Mouse (Mus musculus): ENCODE measurements around the gene Ocel1.
"Not testable (repeated sequence)": the region's sequence is repeated elsewhere in the genome, so short reads cannot be mapped to it uniquely, and the experiment has no call there.

The Ocel1 gene

DNA sequence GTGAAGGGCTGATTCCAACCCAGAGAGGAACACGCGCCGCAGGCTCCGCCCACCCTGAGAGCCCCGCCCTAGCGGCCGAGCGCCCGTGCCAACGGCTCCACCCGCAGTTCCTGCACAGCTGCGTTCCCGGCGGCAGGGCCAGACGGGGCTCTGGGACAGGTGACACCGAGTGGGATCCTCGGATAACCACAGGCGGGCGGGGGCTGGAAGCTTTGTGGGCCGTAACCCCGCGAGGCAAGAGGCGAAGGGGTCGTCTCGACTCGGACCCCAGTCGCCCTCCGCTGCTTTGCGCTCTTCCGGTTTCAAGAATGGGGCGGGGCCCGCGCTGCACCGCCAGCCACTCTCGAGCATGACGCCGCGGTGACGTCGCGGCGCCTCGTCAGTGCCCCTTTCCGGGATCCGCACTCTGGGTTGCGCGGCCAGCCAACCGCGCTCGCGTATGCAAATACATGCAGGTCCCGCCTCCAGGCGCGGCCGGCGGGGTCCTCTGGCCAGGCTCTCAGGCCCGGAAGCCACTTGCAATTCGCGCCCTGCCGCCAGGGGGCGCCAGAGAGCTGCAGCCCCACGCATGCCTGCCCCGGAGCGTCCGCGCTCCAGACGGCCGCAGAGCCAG, at the start of gene Ocel1:
Gene Ocel1, plus strand, starts transcription at position 63 of the 613 bp plus-strand sequence.
- DNase-seq (ENCODE audit: low spot score in 2 of 2) = peak; percentile 96 to 98

GRCm38 (mm10) chr8:71322939-71323338, 48.2 kb upstream of the Ocel1 start:
- no peak for DNase-seq (ENCODE audit: low spot score in 2 of 2)

DNA sequence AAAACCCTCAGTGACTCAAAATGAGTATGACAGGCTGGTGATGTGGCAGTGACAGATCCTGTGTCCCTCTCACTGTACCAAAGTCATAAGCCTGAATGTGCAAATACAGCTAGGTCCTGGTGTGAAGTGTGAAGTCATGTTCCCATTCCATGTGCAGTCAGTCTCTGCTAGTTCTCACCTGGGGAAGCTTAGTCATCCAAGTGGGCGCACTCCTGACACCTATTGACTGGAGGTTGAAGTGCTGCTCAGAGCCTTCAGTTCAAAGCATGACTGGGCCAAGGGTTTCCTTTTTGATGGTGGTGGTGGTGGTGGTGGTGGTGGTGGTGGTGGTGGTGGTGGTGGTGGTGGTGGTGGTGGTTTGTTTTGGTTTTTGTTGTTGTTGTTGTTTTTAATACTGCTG, 46.2 kb upstream of the Ocel1 start:
- peak; percentile 25 to 27 for DNase-seq (ENCODE audit: low spot score in 2 of 2)

GRCm38 (mm10) chr8:71337834-71338233, 33.3 kb upstream of the Ocel1 start:
- not testable (repeated sequence) for DNase-seq (ENCODE audit: low spot score in 2 of 2)

DNA sequence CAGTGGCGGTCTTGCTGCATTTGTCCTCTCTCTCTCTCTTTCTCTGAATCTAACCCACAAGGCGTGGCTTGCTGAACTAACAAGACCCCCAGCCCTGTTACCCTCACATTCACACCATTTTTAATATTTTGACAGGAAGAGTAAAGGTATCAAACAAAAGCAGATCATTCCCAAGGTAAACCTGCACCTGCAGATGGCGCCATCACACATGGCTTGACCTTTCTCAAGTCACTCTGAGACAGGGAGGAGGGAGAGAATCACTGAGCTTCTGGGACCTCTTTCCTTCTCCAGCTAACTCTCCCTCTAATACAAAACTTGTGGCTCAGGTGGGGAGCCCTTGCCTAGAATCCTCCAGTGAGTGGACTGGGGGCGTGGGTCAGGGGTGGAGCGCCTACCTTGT, 30.5 kb upstream of the Ocel1 start:
- DNase-seq (ENCODE audit: low spot score in 2 of 2) = no peak

GRCm38 (mm10) chr8:71346581-71346980, 24.5 kb upstream of the Ocel1 start:
- no peak for DNase-seq (ENCODE audit: low spot score in 2 of 2)

DNA sequence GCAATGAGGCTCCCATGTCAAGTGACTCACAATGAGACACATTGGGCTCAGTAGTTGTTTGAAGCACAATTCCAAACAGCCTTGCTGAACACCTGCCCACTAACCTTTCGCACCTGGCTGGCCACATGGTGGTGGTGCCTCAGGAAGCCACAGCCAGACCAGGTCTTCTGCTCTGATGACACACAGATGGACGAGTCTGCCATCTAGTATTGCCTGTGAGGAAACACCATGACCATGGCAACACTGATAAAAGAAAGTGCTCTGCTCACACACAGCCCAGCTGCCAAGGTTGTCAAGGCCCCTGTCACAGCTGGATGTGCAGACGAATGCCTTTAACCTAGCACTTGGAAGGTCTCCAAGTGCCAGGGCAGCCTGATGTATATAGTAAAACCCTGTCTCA, 20.0 kb upstream of the Ocel1 start:
- no peak for DNase-seq (ENCODE audit: low spot score in 2 of 2)

DNA sequence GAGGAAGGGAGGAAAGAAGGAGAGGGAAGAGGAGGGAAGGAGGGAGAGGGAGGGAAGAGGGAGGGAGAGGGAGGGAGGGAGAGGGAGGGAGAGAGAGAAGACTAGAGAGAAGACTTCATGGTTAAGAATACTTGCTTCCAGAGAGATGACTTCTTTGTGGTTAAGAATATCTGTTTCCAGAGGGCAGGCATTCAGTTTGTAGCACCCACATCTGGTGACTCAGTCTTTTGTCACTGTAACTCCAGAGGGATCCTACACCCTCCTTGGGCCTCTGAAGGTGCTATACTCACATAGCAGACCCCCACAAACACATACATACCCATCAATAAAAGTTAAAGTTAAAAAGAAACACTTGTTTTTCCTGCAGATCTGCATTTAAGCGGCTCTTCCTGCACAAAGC, 19.6 kb upstream of the Ocel1 start:
- DNase-seq (ENCODE audit: low spot score in 2 of 2) = no peak

- DNase-seq (ENCODE audit: low spot score in 2 of 2) = no peak
Measured at GRCm38 (mm10) chr8:71358026-71358425, 13.1 kb upstream of the Ocel1 start.

DNA sequence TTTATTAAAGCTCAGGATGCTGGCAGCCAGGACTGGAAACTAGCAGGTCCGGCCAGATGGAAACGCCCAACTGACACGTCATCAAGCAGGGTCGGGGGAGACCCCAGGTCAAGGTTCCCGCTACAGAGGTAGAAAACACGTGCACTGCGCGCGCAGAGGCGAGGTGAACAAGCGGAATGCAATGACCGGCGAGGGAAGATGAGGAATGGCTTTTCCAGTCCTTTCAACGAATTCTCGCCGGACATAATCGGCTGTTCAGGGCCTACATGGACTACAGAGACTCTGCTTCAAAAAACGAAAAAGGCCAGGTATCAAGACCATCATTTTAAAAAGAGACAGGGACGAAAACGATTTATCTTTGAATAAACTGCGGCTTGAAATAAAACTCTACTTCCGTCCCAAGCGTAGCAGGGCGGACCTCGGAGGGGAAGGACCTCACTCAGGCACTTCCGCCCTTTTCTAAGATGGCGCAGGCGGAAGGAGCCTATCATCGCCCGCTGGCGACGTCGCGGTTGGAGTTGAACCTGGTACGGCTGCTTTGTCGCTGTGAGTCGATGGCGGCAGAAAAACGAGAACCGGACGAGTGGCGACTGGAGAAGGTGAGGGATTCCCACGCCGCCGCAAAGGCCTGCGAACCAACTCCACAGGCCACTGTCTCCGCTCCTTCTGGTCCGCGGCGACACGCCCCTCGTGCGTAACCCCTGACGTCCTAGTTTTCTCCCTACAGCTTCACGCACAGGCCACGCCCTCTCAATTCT, 4.1 kb upstream of the Ocel1 start, which contains the start of gene Use1:
Gene Use1, plus strand, starts transcription at position 78 of the 758 bp plus-strand sequence.
- peak; percentile 89 to 95 for DNase-seq (ENCODE audit: low spot score in 2 of 2)

DNA sequence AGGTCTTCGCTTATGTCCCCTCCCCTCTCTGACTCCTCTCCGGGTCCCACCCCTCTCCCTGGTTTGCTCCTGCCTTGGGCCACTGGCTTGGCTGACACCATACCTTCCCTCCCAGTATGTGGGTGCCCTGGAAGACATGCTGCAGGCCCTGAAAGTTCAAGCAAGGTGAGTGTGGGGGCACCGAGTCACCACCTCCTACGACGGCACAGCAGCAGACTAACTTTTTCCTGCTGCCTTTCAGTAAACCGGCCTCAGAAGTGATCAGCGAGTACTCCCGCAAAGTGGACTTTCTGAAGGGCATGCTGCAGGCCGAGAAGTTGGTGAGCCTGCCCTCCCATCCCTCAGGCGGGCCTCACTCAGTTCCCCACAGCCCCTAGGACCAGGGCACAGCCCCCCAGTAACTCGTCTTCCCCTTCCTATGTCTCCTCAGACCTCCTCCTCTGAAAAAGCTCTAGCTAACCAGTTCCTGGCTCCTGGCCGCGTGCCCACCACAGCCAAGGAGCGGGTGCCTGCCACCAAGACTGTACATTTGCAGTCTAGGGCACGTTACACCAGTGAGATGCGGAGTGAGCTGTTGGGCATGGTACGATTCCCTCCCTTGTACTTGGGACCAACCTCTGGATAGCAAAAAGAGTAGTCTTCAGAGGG, 3.4 kb upstream of the Ocel1 start:
- DNase-seq (ENCODE audit: low spot score in 2 of 2) = no peak

DNA sequence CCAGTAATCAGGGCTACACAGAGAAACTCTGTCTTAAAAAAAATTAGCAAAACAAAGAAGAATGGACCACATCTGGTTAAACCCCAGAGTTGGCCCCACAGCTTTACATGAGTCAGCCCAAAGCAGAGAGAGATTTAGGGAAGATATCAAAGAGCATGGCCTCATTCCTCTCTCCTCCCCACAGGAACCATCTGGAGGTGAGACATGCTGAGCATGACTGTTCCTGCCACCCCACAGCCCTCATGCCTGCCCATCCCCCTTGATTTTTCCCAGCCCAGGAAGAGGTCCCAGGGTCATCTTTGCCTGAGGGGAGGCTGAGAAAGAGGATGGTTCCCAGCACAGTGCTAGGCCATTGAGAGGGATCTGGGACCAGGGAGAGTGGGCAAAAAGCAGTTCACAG, 2.7 kb upstream of the Ocel1 start:
- DNase-seq (ENCODE audit: low spot score in 2 of 2) = no peak

- DNase-seq (ENCODE audit: low spot score in 2 of 2) = no peak
Measured at GRCm38 (mm10) chr8:71369040-71369718, 1.9 kb upstream of the Ocel1 start.

DNA sequence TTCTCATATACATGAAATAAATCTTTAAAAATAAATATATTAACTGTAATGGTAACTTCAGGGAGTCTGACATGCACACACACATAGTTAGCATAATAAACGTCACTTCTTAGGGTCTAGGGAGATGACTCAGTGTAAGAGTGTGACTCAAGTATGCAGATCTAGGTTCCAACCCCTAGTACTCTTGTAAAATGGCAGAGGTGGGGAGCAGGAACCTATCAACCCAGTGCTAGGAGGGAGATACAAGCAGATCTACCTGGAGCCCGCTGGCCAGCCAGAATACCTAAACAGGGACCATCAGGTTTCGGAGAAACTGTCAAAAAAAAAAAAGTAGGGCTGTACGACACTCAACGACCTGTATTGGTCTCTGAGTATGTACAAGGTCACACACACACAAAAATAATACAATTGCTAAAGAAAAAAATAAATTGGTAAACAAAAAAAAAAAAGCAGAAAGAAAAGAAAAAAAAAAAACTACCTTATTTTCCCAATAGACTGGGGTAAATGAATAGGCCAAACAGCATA, 325 bp upstream of the Ocel1 start:
- DNase-seq (ENCODE audit: low spot score in 2 of 2) = no peak

DNA sequence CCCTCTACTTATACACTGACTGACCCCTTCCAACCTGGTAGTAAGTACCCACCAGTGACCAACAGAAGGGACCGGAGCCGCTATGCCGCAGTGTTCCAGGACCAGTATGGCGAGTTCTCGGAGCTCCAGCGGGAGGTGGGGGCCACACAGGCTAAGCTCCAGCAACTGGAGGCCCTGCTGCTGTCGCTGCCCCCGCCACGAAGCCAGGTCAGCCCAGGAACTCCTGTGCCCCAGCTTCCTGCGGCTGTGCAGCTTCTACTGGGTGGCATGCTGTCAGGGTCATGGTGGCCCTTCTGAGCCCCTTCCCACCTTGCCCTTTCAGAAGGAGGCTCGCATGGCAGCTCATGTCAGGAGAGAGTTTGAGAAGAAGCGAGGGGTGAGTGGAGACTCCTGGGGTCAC, 1.3 kb downstream of the Ocel1 start:
- no peak for DNase-seq (ENCODE audit: low spot score in 2 of 2)

DNA sequence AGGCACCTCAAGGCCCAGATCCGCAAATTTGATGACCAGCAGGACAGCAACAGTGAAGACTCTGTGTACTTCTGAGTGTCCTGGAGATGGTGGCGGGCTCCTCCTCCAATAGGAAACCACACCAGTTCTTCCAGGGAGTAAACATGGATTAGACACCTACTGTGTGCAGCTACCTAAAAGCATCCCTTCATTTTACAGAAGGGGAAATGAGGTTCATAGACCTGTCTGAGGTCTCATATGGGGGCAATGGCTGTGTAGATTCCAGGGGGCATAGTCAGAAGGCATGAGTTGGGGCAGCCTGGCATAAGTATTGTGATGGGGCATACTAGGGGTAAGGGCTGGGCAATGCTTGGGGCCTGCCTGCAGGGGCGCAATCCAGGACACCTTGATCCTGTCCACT, 1.9 kb downstream of the Ocel1 start:
- DNase-seq (ENCODE audit: low spot score in 2 of 2) = no peak

DNA sequence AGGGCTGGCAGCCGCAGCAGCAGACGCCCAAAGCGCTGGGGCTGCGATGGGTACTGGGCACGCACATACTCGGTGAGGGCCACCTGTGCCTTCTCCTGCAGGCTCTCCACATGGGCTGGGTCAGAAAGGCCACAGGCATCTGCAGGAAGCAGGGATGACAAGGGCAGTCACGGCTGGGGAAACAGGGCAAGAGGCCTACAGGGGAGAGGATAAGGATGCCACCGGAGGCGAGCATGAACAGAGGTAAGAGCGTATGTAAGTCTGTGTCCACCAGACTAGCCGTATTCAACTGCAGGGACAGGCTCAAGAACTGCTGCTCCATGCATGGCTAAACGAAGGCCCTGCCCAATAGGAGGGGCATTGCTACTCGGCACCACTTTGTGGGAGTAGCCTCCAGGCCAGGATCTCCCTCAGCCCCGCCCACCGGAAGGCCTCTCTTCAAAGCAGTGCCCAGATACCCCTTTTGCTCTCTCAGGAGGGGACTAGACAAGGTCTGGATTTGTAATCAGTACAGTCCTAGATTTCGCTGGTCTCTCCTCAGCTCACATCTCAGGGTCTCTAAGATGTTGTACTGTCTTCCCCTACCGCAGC, 3.6 kb downstream of the Ocel1 start:
- no peak for DNase-seq (ENCODE audit: low spot score in 2 of 2)

- DNase-seq (ENCODE audit: low spot score in 2 of 2) = peak; percentile 66 to 72
Measured at GRCm38 (mm10) chr8:71375581-71376422, 4.7 kb downstream of the Ocel1 start.

DNA sequence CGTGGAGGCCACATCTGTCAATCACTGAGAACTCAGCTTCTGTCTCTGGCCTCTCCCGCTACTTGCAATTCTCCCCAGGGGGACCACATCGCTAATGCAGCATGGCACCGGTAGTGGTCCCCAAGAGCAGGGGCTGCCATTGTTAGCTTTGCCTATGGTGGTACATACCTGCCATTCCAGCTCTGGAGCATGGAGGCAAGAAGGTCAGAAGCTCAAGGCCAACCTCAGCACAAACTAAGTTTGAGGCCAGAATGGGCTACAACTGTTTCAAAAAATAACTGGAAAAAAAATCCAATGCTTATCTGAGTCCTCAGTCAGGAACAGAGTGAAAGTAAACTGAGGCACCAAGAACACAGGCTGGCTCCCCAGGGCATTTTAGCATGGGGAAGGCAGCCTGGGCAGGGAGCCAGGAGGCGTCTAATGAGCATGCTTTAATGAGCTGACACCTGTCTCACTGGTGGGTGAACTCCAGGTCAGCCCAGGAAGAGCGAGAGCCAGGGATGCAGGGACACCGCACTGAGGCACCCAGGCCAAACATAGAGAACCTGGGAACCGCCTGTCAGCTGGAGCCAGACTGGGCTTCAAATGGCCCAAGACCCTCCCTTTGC, 5.4 kb downstream of the Ocel1 start:
- DNase-seq (ENCODE audit: low spot score in 2 of 2) = no peak

DNA sequence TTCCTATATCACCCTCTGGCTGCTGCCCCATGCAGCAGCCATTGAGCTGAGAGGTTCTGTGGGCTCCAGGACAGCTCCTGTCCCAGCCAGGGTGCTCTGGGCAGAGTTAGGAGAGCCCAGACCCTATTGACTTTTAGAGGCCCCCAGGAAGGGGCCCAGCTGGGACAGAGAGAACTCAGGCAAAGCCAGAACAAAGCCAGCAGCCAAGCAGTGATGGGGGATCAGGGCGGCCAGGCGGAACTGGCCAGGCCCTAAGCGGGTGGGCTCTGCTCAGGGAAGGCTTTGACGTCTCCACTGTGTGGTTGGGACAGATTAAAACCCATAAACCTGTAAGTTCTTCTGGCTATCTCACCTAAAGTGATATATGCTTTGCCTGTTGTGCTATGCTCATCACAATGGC, 7.9 kb downstream of the Ocel1 start:
- no peak for DNase-seq (ENCODE audit: low spot score in 2 of 2)

All from right cerebral cortex, adult 2 months (tissue).